Mouse (Mus musculus): ENCODE measurements around the gene Ubtf. TPM values are rescaled to one million over a fixed set of nuclear protein-coding genes. Genes with fewer than 3 reads are reported as not detected.

The Ubtf gene
- polyA plus RNA-seq, 1 experiment from 2014 or later = 87.0 TPM

DNA sequence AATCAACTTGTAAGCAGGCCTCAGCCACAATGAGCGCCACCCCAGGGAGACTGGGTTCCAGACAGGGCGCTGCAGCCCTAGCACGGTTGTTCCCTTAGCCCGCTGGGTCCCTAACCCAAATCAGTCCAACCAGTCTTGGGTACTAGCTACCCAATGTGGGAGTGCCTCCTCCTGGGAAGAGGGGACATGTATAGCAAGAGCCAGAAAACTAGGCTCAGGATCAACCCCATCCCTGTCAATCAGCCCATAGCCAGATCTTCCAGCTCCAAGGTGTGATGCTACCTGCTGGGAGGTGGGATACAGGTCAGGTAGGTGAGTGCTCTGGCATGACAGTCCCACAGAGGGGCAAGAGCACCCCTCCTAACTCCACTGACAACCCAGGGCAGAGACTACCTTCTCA, 29.4 kb downstream of the Ubtf start:
- Histone ChIP-seq H3K9ac (ENCODE audit: low read length) (no peak overlapping the region), H3K4me2 (ENCODE audit: low read depth, severe bottlenecking) (no peak overlapping the region), H3K4me3 (ENCODE audit: low read depth, low read length) (no peak overlapping the region), H3K4me1 (ENCODE audit: control insufficient read depth, insufficient read depth, low read length) (peaks cover 11% of the 10 kb centered on the region), H3K9me3 (ENCODE audit: control insufficient read depth, low read length) (no peaks in the 10 kb centered on the region), H3K27me3 (ENCODE audit: control insufficient read depth, insufficient read depth, low read length) (no peaks in the 10 kb centered on the region), H3K36me3 (ENCODE audit: control insufficient read depth, insufficient read depth, low read length) (peaks cover 34% of the 10 kb centered on the region), H3K27ac (replicated peaks; ENCODE audit: low read depth, low read length) (peak overlapping the region; percentile 30; the same call in 1 of the 2 replicates)
- WGBS = 83% methylated on average over 4 of the region's 4 CpGs
- ATAC-seq (ENCODE audit: insufficient number of reproducible peaks, low FRiP score, low TSS enrichment, low read depth) = no peak
- no peak for DNase-seq (ENCODE audit: low spot score)

DNA sequence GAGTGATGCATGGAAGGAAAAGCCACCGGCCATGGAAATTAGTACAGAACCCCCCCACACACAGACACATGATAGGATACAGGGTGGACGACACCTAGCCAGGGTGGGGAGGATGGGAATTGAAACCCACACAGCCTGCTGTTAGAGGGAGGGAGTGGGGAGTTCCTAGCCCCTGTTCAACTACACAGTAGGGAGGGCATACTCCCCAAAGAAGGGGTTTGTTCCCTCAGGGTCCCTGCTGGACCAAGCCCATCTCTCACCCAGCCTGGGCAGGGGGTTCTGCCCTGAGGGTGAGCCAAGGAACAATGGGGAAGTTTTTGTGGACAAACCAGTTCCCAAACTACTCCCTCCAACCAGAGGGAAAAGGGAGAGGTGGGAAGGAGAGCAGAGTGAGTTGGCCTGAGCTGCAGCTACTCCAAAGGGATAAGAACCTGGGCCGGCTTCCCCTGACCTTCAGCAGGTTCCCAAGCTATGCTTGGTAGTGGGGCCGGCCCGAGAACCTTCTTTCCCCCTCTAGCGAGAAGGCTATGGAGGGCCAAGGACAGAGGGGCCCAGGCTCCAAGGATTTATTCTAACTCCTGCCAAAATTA, 29.9 kb downstream of the Ubtf start:
- Histone ChIP-seq H3K9me3 (ENCODE audit: control insufficient read depth, low read length) (no peaks in the 10 kb centered on the region), H3K36me3 (ENCODE audit: control insufficient read depth, insufficient read depth, low read length) (peaks cover 34% of the 10 kb centered on the region), H3K4me1 (ENCODE audit: control insufficient read depth, insufficient read depth, low read length) (peaks cover 6% of the 10 kb centered on the region; the same call in 1 of the 2 replicates), H3K4me2 (ENCODE audit: low read depth, severe bottlenecking) (no peak overlapping the region), H3K9ac (ENCODE audit: low read length) (no peak overlapping the region), H3K27ac (replicated peaks; ENCODE audit: low read depth, low read length) (peak overlapping the region; percentile 30; the same call in 1 of the 2 replicates), H3K4me3 (ENCODE audit: low read depth, low read length) (no peak overlapping the region), H3K27me3 (ENCODE audit: control insufficient read depth, insufficient read depth, low read length) (no peaks in the 10 kb centered on the region)
- ATAC-seq (ENCODE audit: insufficient number of reproducible peaks, low FRiP score, low TSS enrichment, low read depth) = no peak
- 58% methylated on average over 6 of the region's 6 CpGs for WGBS
- no peak for DNase-seq (ENCODE audit: low spot score)

DNA sequence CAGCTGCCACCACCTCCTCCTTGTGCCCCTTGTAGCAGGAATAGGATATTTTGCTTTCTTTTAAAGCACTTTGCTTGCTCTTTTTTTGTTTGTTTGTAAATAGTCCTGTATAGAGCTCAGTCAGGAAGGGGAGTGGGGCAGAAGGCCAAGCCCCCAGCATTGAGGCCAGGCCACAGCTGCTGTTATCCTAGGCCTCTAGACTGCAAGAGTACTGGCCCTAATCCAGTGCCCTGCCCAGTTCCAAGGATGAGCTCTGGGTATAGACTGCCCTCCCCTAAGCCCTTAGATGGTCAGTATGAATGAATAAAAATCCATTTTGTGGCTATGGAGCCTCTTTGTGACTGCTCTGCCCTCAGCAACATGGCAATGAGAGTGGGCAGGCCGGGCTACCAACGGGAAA, 30.6 kb downstream of the Ubtf start:
- H3K36me3 ChIP-seq (ENCODE audit: control insufficient read depth, insufficient read depth, low read length) = peaks cover 34% of the 10 kb centered on the region
- no peak overlapping the region for H3K4me2 ChIP-seq (ENCODE audit: low read depth, severe bottlenecking)
- H3K4me1 ChIP-seq (ENCODE audit: control insufficient read depth, insufficient read depth, low read length) = peaks cover 6% of the 10 kb centered on the region; the same call in 1 of the 2 replicates
- ATAC-seq (ENCODE audit: insufficient number of reproducible peaks, low FRiP score, low TSS enrichment, low read depth) (no peak), DNase-seq (ENCODE audit: low spot score) (no peak)
- no peaks in the 10 kb centered on the region for H3K9me3 ChIP-seq (ENCODE audit: control insufficient read depth, low read length)
- H3K27ac ChIP-seq (replicated peaks; ENCODE audit: low read depth, low read length) = no peak overlapping the region
- 75% methylated on average over 2 of the region's 2 CpGs for WGBS
- no peaks in the 10 kb centered on the region for H3K27me3 ChIP-seq (ENCODE audit: control insufficient read depth, insufficient read depth, low read length)
- H3K9ac ChIP-seq (ENCODE audit: low read length) = no peak overlapping the region
- H3K4me3 ChIP-seq (ENCODE audit: low read depth, low read length) = no peak overlapping the region

DNA sequence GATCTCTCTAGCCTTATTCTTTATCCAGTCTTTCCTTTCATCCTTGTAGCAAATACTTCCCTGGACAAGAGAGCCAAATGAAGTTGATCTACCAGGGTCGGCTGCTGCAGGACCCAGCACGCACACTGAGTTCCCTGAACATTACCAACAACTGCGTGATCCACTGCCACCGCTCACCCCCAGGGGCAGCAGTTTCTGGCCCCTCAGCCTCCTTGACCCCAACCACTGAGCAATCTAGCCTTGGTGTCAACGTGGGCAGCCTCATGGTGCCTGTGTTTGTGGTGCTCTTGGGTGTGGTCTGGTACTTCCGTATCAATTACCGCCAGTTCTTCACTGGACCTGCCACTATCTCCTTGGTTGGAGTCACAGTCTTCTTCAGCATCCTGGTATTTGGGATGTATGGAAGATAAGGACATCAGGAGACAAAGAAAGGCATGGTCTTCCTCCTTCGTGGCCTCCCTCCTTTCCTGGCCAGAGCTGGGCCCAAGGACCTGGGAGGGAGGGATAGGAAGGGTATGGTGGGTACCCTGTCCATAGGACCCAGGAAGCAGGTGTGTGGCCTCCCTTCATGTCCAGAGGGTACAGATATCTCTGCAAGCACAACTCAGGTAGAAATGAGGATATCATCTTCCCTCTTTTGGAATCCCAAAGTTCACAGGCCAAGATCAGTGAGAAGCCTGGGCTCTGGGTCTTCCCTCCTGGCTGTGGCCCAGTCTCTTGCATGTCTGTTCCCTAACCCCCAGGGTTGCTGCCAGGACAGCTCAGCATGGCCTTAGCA, 31.3 kb downstream of the Ubtf start:
- H3K27me3 ChIP-seq (ENCODE audit: control insufficient read depth, insufficient read depth, low read length) = no peaks in the 10 kb centered on the region
- no peak overlapping the region for H3K4me2 ChIP-seq (ENCODE audit: low read depth, severe bottlenecking)
- ATAC-seq (ENCODE audit: insufficient number of reproducible peaks, low FRiP score, low TSS enrichment, low read depth) (no peak), DNase-seq (ENCODE audit: low spot score) (no peak)
- peaks cover 30% of the 10 kb centered on the region for H3K36me3 ChIP-seq (ENCODE audit: control insufficient read depth, insufficient read depth, low read length)
- no peak overlapping the region for H3K27ac ChIP-seq (replicated peaks; ENCODE audit: low read depth, low read length)
- no peak overlapping the region for H3K9ac ChIP-seq (ENCODE audit: low read length)
- no peak overlapping the region for H3K4me3 ChIP-seq (ENCODE audit: low read depth, low read length)
- H3K9me3 ChIP-seq (ENCODE audit: control insufficient read depth, low read length) = no peaks in the 10 kb centered on the region
- H3K4me1 ChIP-seq (ENCODE audit: control insufficient read depth, insufficient read depth, low read length) = peaks cover 6% of the 10 kb centered on the region; the same call in 1 of the 2 replicates
- WGBS = 86% methylated on average over 8 of the region's 8 CpGs

DNA sequence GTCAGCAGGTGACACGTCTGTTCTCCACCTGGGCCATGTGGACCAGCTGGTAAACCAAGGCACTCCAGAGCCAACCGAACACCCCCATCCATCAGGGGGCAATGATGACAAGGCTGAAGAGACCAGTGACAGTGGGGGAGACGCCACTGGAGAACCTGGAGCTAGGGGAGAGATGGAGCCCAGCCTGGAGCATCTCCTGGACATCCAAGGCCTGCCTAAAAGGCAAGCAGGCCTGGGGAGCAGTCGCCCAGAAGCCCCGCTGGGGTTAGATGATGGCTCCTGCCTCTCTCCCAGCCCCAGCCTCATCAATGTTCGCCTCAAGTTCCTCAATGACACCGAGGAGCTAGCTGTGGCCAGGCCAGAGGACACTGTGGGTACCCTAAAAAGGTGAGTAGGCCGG, 32.1 kb downstream of the Ubtf start:
- Histone ChIP-seq H3K4me1 (ENCODE audit: control insufficient read depth, insufficient read depth, low read length) (peaks cover 6% of the 10 kb centered on the region; the same call in 1 of the 2 replicates), H3K9ac (ENCODE audit: low read length) (no peak overlapping the region), H3K27me3 (ENCODE audit: control insufficient read depth, insufficient read depth, low read length) (no peaks in the 10 kb centered on the region), H3K4me2 (ENCODE audit: low read depth, severe bottlenecking) (no peak overlapping the region), H3K9me3 (ENCODE audit: control insufficient read depth, low read length) (no peaks in the 10 kb centered on the region), H3K27ac (replicated peaks; ENCODE audit: low read depth, low read length) (no peak overlapping the region), H3K4me3 (ENCODE audit: low read depth, low read length) (no peak overlapping the region), H3K36me3 (ENCODE audit: control insufficient read depth, insufficient read depth, low read length) (peaks cover 23% of the 10 kb centered on the region)
- ATAC-seq (ENCODE audit: insufficient number of reproducible peaks, low FRiP score, low TSS enrichment, low read depth) (no peak), DNase-seq (ENCODE audit: low spot score) (no peak)
- WGBS = 91% methylated on average over 8 of the region's 8 CpGs

DNA sequence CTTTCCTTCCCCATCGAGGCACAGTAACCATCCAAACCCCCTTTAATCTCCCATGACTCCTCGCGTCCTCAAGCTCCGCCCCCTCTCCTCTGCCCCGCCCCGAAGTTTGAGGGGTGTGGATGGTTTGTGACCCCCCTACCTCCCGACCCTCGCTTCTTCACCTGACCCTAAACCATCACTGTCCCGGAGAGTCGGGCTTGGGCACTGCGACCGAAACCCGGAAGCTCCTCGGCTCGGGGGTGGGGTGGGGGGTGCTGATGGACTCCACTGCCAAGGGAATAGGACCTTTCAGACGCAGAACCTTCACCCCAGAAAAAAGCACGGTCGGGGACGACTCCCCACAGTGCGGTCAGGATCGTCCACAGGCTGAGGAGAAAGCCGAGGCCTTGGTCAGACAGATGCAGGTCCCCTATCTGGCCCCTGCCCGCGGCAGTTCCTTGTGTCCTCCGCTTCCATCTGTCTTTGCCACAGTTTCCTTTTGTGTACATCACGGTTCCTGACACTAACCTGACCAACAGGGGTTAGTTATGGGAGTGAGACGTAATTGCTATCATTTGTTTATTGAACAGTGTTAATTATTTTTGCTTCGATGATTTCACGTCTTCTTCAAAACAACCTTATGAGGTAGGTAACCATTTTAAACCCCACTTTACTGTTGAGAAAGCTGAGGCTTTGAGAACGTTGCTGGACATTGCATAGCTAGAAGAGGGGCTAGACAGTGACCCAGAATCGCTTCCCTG, 34.3 kb downstream of the Ubtf start:
- no peak for DNase-seq (ENCODE audit: low spot score)
- H3K4me1 ChIP-seq (ENCODE audit: control insufficient read depth, insufficient read depth, low read length) = peaks cover 6% of the 10 kb centered on the region; the same call in 1 of the 2 replicates
- H3K4me2 ChIP-seq (ENCODE audit: low read depth, severe bottlenecking) = peak overlapping the region; percentile 88
- H3K27ac ChIP-seq (replicated peaks; ENCODE audit: low read depth, low read length) = 0 out of 2 replicates have a peak overlapping the region, but pooled peaks have one; percentile 56
- H3K4me3 ChIP-seq (ENCODE audit: low read depth, low read length) = peak overlapping the region; percentile 75
- no peaks in the 10 kb centered on the region for H3K27me3 ChIP-seq (ENCODE audit: control insufficient read depth, insufficient read depth, low read length)
- ATAC-seq (ENCODE audit: insufficient number of reproducible peaks, low FRiP score, low TSS enrichment, low read depth) = peak; percentile 77
- peaks cover 8% of the 10 kb centered on the region; the same call in 1 of the 2 replicates for H3K36me3 ChIP-seq (ENCODE audit: control insufficient read depth, insufficient read depth, low read length)
- no peaks in the 10 kb centered on the region for H3K9me3 ChIP-seq (ENCODE audit: control insufficient read depth, low read length)
- H3K9ac ChIP-seq (ENCODE audit: low read length) = peak overlapping the region; percentile 78
- 5% methylated on average over 31 of the region's 31 CpGs for WGBS

DNA sequence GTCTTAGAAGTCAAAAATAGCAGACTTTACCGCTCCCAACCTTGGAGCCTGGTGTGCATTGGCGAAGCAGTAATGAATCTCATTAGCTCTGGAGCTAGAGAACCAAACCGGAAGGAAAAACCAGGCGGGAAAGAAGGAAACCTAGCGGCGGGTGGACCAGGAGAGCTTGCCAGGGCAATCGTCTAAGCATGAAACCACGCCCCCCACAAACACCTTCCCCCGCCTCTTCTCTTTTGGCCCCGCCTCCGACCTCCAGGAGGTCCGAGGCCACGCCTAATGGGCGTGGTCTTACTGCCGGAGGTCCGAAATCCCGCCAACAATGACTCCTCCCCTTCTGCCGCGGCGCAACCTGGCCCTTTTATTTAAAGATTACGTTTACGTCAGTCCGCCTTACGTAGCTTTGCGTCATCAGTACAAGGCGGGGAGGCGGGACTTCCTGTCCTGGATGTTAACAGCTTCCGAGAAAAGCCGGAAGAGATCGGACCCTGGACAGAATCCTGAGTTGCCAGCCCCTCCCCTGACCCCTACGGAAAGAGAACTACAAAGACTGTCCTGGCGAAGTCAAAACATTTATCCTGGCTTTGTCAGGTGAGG, 34.9 kb downstream of the Ubtf start, which contains the start of gene Tmub2:
Gene Tmub2, plus strand, starts transcription at position 431 of the 594 bp plus-strand sequence.
- DNase-seq (ENCODE audit: low spot score) (peak; percentile 96), ATAC-seq (ENCODE audit: insufficient number of reproducible peaks, low FRiP score, low TSS enrichment, low read depth) (peak; percentile 86)
- Histone ChIP-seq H3K9ac (ENCODE audit: low read length) (peak within 1 kb of the TSS; percentile 78), H3K27ac (replicated peaks; ENCODE audit: low read depth, low read length) (peak within 1 kb of the TSS; percentile 56; the same call in 1 of the 2 replicates), H3K36me3 (ENCODE audit: control insufficient read depth, insufficient read depth, low read length) (peaks cover 6% of the 10 kb centered on the region; the same call in 1 of the 2 replicates), H3K4me1 (ENCODE audit: control insufficient read depth, insufficient read depth, low read length) (peaks cover 6% of the 10 kb centered on the region; the same call in 1 of the 2 replicates), H3K4me2 (ENCODE audit: low read depth, severe bottlenecking) (peak within 1 kb of the TSS; percentile 88), H3K9me3 (ENCODE audit: control insufficient read depth, low read length) (no peaks in the 10 kb centered on the region), H3K27me3 (ENCODE audit: control insufficient read depth, insufficient read depth, low read length) (no peaks in the 10 kb centered on the region), H3K4me3 (ENCODE audit: low read depth, low read length) (peak within 1 kb of the TSS; percentile 75)
- 0% methylated on average over 32 of the region's 32 CpGs for WGBS

DNA sequence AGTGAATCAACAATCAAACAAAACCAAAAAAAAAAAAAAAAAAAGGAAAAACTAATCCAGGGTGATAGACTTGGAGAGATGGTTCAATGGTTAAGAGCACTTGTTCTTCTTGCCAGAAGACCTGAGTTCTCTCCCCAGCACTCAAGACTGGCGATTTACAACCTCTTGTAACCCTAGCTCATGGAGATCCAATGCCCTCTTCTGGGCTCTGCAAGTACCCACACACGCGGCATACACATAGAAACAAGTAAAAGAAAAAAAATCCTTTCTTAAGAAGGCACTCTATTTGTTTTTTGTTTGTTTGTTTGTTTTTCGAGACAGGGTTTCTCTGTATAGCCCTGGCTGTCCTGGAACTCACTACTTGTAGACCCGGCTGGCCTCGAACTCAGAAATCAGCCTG, 35.6 kb downstream of the Ubtf start:
- Histone ChIP-seq H3K4me3 (ENCODE audit: low read depth, low read length) (no peak overlapping the region), H3K9me3 (ENCODE audit: control insufficient read depth, low read length) (no peaks in the 10 kb centered on the region), H3K27ac (replicated peaks; ENCODE audit: low read depth, low read length) (peak overlapping the region; percentile 26; the same call in 1 of the 2 replicates), H3K4me2 (ENCODE audit: low read depth, severe bottlenecking) (peak overlapping the region; percentile 88), H3K36me3 (ENCODE audit: control insufficient read depth, insufficient read depth, low read length) (peaks cover 4% of the 10 kb centered on the region; the same call in 1 of the 2 replicates), H3K4me1 (ENCODE audit: control insufficient read depth, insufficient read depth, low read length) (peaks cover 6% of the 10 kb centered on the region; the same call in 1 of the 2 replicates), H3K9ac (ENCODE audit: low read length) (no peak overlapping the region; the same call in 1 of the 2 replicates), H3K27me3 (ENCODE audit: control insufficient read depth, insufficient read depth, low read length) (no peaks in the 10 kb centered on the region)
- WGBS = 83% methylated on average over 6 of the region's 6 CpGs
- DNase-seq (ENCODE audit: low spot score) (no peak), ATAC-seq (ENCODE audit: insufficient number of reproducible peaks, low FRiP score, low TSS enrichment, low read depth) (no peak)
